Mouse (Mus musculus): ENCODE measurements around the gene Hpcal1. TPM values are rescaled to one million over a fixed set of nuclear protein-coding genes. Genes with fewer than 3 reads are reported as not detected.

Hpcal1 gene
- 10 to 100 TPM; 23.2 to 25.2 TPM for total RNA-seq (2021)
- long read RNA-seq, experiment 1, transcript Hpcal1-201 (4 exons, 1,526 nt) = major isoform, 12 of 22 reads
- long read RNA-seq, experiment 1, partial matches to known transcripts = 0 of 22 reads
- long read RNA-seq, experiment 1, other reads (novel, unspliced or antisense) = 9 of 22 reads
- long read RNA-seq, experiment 2, transcript Hpcal1-201 (4 exons, 1,526 nt) = major isoform, 25 of 35 reads
- long read RNA-seq, experiment 2, partial matches to known transcripts = 1 of 35 reads
- long read RNA-seq, experiment 2, other reads (novel, unspliced or antisense) = 6 of 35 reads

GRCm38 (mm10) chr12:17690564-17691281, at the start of gene Hpcal1:
Gene Hpcal1, plus strand, starts transcription at chr12:17690856.
- peak; percentile 98 for DNase-seq (ENCODE audit: low spot score in 2 of 2)

- no peak for DNase-seq (ENCODE audit: low spot score in 2 of 2)
Observed at GRCm38 (mm10) chr12:17641269-17641668, 49.4 kb upstream of the Hpcal1 start.

GRCm38 (mm10) chr12:17644385-17645222, 46.1 kb upstream of the Hpcal1 start:
- DNase-seq (ENCODE audit: low spot score in 2 of 2) = no peak

- DNase-seq (ENCODE audit: low spot score in 2 of 2) = no peak
Observed at GRCm38 (mm10) chr12:17646457-17646856, 44.2 kb upstream of the Hpcal1 start.

GRCm38 (mm10) chr12:17651223-17652095, 39.2 kb upstream of the Hpcal1 start:
- DNase-seq (ENCODE audit: low spot score in 2 of 2) = no peak

GRCm38 (mm10) chr12:17652216-17653050, 38.2 kb upstream of the Hpcal1 start:
- no peak for DNase-seq (ENCODE audit: low spot score in 2 of 2)

GRCm38 (mm10) chr12:17653051-17653783, 37.4 kb upstream of the Hpcal1 start:
- DNase-seq (ENCODE audit: low spot score in 2 of 2) = no peak

- DNase-seq (ENCODE audit: low spot score in 2 of 2) = no peak
Observed at GRCm38 (mm10) chr12:17657561-17658195, 33.0 kb upstream of the Hpcal1 start.

- DNase-seq (ENCODE audit: low spot score in 2 of 2) = no peak
Observed at GRCm38 (mm10) chr12:17658521-17658920, 32.1 kb upstream of the Hpcal1 start.

GRCm38 (mm10) chr12:17661483-17661920, 29.2 kb upstream of the Hpcal1 start:
- DNase-seq (ENCODE audit: low spot score in 2 of 2) = no peak

GRCm38 (mm10) chr12:17663991-17664635, 26.5 kb upstream of the Hpcal1 start:
- DNase-seq (ENCODE audit: low spot score in 2 of 2) = no peak

- no peak for DNase-seq (ENCODE audit: low spot score in 2 of 2)
Observed at GRCm38 (mm10) chr12:17665906-17666326, 24.7 kb upstream of the Hpcal1 start.

- peak in 1 of 2 experiments; percentile 27 for DNase-seq (ENCODE audit: low spot score in 2 of 2)
Observed at GRCm38 (mm10) chr12:17666616-17667015, 24.0 kb upstream of the Hpcal1 start.

GRCm38 (mm10) chr12:17673729-17674128, 16.9 kb upstream of the Hpcal1 start:
- DNase-seq (ENCODE audit: low spot score in 2 of 2) = no peak

GRCm38 (mm10) chr12:17674182-17674812, 16.4 kb upstream of the Hpcal1 start:
- no peak for DNase-seq (ENCODE audit: low spot score in 2 of 2)

GRCm38 (mm10) chr12:17677743-17678142, 12.9 kb upstream of the Hpcal1 start:
- DNase-seq (ENCODE audit: low spot score in 2 of 2) = no peak

- no peak for DNase-seq (ENCODE audit: low spot score in 2 of 2)
Observed at GRCm38 (mm10) chr12:17679571-17679970, 11.1 kb upstream of the Hpcal1 start.

Data from adrenal gland, adult 18-20 months (tissue).